Mouse (Mus musculus) neural tube, embryonic 13.5 days (tissue): ENCODE measurements around the gene Hist1h2bg. TPM values are rescaled to one million over a fixed set of nuclear protein-coding genes. Genes with fewer than 3 reads are reported as not detected.
"Not testable (repeated sequence)": the region's sequence is repeated elsewhere in the genome, so short reads cannot be mapped to it uniquely, and the experiment has no call there.

Experiments
- ATAC-seq: fragments of 200-750 bp; cut with Nextera tagmentation; 2 replicates; pipeline ENCODE4 v1.8.0; 2017; ENCODE audit warnings: low read depth, mild to moderate bottlenecking, moderate TSS enrichment, moderate library complexity
- H3K27ac ChIP-seq: fragments of 300-500 bp; sonication (generic); replicated peaks from 2 replicates; pipeline ENCODE4 v1.5.1; 2015; ENCODE audit warnings: moderate library complexity, mild to moderate bottlenecking, inconsistent platforms
- H3K27me3 ChIP-seq: fragments of 300-500 bp; sonication (generic); 2 replicates; pipeline ENCODE4 v1.6.1; 2015; ENCODE audit warnings: mild to moderate bottlenecking, inconsistent platforms
- H3K36me3 ChIP-seq: fragments of 300-500 bp; sonication (generic); 2 replicates; pipeline ENCODE4 v1.6.1; 2015; ENCODE audit warnings: mild to moderate bottlenecking, inconsistent platforms
- H3K4me1 ChIP-seq: fragments of 300-500 bp; sonication (generic); replicated peaks from 2 replicates; pipeline ENCODE4 v1.6.1; 2015; ENCODE audit warnings: inconsistent platforms
- H3K4me2 ChIP-seq: fragments of 300-500 bp; sonication (generic); 2 replicates; pipeline ENCODE4 v1.6.1; 2015; ENCODE audit warnings: inconsistent platforms, mild to moderate bottlenecking, moderate library complexity
- H3K4me3 ChIP-seq: fragments of 300-500 bp; sonication (generic); 2 replicates; pipeline ENCODE4 v1.5.1; 2015; ENCODE audit warnings: mild to moderate bottlenecking, inconsistent platforms
- H3K9ac ChIP-seq: fragments of 300-500 bp; sonication (generic); 2 replicates; pipeline ENCODE4 v1.6.1; 2015; ENCODE audit warnings: moderate library complexity, mild to moderate bottlenecking, inconsistent platforms
- H3K9me3 ChIP-seq: fragments of 300-500 bp; sonication (generic); 2 replicates; pipeline ENCODE4 v1.6.1; 2016; ENCODE audit warnings: inconsistent platforms
- WGBS: fragments of 180-500 bp; shearing (Covaris S2); methylation state at CpG from one replicate; pipeline ENCODE4 v1.1.7; 2015; 5-methylcytosine and 5-hydroxymethylcytosine counted together
- polyA plus RNA-seq: library from polyadenylated mRNA; unstranded; fragments of >200 nt; fragmentation: Nextera tagmentation; extraction: Ambion mirVana; gene quantifications from 2 replicates; pipeline ENCODE4 v1.2.1, GENCODE M21; 2015

The Hist1h2bg gene
- polyA plus RNA-seq, 1 experiment from 2014 or later = 3.5 TPM

GRCm38 (mm10) chr13:23554925-23555838 is 16.0 kb upstream of the Hist1h2bg start:
- Histone ChIP-seq H3K27me3 (no peaks in the 10 kb centered on the region), H3K36me3 (no peaks in the 10 kb centered on the region), H3K4me2 (peak overlapping the region; percentile 100), H3K9me3 (no peaks in the 10 kb centered on the region), H3K4me3 (peak overlapping the region; percentile 53), H3K9ac (peak overlapping the region; percentile 82), H3K27ac (peak overlapping the region; percentile 93), H3K4me1 (peaks cover 36% of the 10 kb centered on the region)
- under 1% methylated on average over 54 of the region's 54 CpGs for WGBS
- peak; percentile 83 for ATAC-seq

DNA sequence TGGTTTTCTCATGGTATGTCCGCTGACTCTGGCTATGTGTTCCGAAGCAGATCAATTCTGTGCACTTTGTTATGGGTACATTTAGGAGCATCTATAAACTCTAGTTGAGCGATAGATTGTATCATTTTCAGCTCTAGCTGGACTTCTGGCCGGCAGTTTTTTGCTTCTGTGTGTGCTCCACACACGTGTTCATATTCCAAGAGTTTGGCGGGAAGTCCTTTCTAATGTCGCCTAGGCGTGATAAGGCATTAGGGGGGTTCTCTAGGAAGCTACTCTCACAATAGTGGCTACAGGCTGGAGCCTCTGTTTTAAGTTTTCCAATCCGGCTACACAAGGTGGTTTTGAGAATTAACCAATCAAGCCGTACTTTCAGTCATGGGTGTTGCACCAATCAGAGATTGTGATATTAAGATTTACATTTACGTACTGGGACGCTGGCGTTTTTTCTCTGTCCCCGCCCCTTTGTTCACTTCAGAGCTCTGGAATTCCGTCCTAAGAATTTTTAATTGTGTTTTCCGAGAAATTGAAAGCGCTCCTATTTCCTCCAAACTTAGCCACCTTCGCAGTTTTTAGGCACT is 15.3 kb upstream of the Hist1h2bg start:
- H3K4me2 ChIP-seq = peak overlapping the region; percentile 100
- ATAC-seq = peak; percentile 82
- H3K4me3 ChIP-seq = peak overlapping the region; percentile 53
- H3K9ac ChIP-seq = peak overlapping the region; percentile 82
- H3K36me3 ChIP-seq = no peaks in the 10 kb centered on the region
- no peaks in the 10 kb centered on the region for H3K9me3 ChIP-seq
- under 1% methylated on average over 18 of the region's 18 CpGs for WGBS
- peak overlapping the region; percentile 93 for H3K27ac ChIP-seq
- peaks cover 34% of the 10 kb centered on the region for H3K4me1 ChIP-seq
- no peaks in the 10 kb centered on the region for H3K27me3 ChIP-seq

- Histone ChIP-seq H3K4me2 (no peak overlapping the region; the same call in 1 of the 2 replicates), H3K27ac (no peak overlapping the region)
These were observed 14.3 kb upstream of the Hist1h2bg start for GRCm38 (mm10) chr13:23556906-23557305.

GRCm38 (mm10) chr13:23560699-23561098 is 10.5 kb upstream of the Hist1h2bg start:
- not testable (repeated sequence) for H3K4me3 ChIP-seq, H3K27me3 ChIP-seq, ATAC-seq, H3K27ac ChIP-seq, H3K9me3 ChIP-seq, H3K9ac ChIP-seq, H3K36me3 ChIP-seq
- H3K4me2 ChIP-seq = peak overlapping the region; percentile 26; the same call in 1 of the 2 replicates
- 22% methylated on average over 2 of the region's 2 CpGs for WGBS
- peaks cover 13% of the 10 kb centered on the region for H3K4me1 ChIP-seq

More at GRCm38 (mm10) chr13:23556906-23557305, 14.3 kb upstream of the Hist1h2bg start:
- Histone ChIP-seq H3K36me3 (no peaks in the 10 kb centered on the region), H3K4me1 (peaks cover 32% of the 10 kb centered on the region), H3K9me3 (no peaks in the 10 kb centered on the region), H3K9ac (0 out of 2 replicates have a peak overlapping the region, but pooled peaks have one; percentile 13), H3K27me3 (no peaks in the 10 kb centered on the region), H3K4me3 (no peak overlapping the region)
- no peak for ATAC-seq
- 81% methylated on average over 3 of the region's 3 CpGs for WGBS

DNA sequence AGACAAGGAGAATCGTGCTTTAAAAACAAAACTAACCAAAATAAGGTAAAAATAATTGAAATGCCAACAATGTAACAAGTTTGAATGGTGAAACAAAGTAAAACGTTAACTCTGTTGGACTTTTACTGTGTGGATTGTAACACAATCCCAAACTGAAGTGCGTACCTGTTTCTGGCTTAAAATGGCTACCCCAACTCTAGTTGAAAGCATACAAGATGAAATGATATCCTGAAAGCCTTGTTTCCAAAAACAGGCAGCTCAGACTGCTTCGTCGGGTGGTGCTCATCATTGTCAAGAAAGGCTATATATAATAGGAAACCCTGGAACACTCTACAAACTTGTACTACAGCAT is 9.7 kb upstream of the Hist1h2bg start:
- not testable (repeated sequence) for H3K27me3 ChIP-seq, H3K9me3 ChIP-seq, H3K36me3 ChIP-seq, H3K4me1 ChIP-seq, ATAC-seq
- 0% methylated on average over 2 of the region's 5 CpGs for WGBS
- peak overlapping the region; percentile 74 for H3K9ac ChIP-seq
- H3K27ac ChIP-seq = peak overlapping the region; percentile 98
- peak overlapping the region; percentile 45 for H3K4me3 ChIP-seq
- peak overlapping the region; percentile 75 for H3K4me2 ChIP-seq

DNA sequence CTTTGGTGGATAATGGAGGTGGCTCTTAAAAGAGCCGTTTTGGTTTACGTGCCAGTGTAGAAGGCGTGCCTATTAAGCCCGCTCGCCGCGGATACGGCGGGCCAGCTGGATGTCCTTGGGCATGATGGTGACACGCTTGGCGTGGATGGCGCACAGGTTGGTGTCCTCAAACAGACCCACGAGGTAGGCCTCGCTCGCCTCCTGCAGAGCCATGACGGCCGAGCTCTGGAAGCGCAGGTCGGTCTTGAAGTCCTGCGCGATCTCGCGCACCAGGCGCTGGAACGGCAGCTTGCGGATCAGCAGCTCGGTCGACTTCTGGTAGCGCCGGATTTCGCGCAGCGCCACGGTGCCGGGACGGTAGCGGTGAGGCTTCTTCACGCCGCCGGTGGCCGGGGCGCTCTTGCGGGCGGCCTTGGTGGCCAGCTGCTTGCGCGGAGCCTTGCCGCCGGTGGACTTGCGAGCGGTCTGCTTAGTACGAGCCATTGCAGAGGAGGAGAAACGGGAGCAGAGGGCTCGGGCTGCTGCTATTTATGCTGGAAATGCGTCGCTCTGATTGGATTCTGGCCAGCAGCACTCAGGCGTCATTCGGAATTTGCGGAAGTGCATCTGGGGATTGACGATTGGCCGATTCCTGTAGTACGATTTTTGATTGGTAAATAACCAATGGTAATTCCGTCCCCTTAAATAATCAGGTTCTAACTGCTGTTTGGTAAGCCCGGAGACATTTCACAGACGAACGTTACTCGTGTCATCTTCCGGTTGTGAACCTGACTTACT is 9.1 kb upstream of the Hist1h2bg start, which contains the start of gene Hist1h3e:
TSS of gene Hist1h3e (minus strand) at position 487 of the 777 bp plus-strand sequence.
- H3K4me1 ChIP-seq, H3K36me3 ChIP-seq, H3K9me3 ChIP-seq, H3K27me3 ChIP-seq: not testable (repeated sequence)
- under 1% methylated on average over 47 of the region's 67 CpGs for WGBS
- Histone ChIP-seq H3K4me2 (peak within 1 kb of the TSS; percentile 75), H3K4me3 (peak within 1 kb of the TSS; percentile 45), H3K9ac (peak within 1 kb of the TSS; percentile 75), H3K27ac (peak within 1 kb of the TSS; percentile 98)
- ATAC-seq = peak; percentile 96

GRCm38 (mm10) chr13:23562699-23563462 is 8.3 kb upstream of the Hist1h2bg start:
- peak; percentile 57 for ATAC-seq
- Histone ChIP-seq H3K27me3 (no peaks in the 10 kb centered on the region), H3K27ac (peak overlapping the region; percentile 98), H3K4me2 (peak overlapping the region; percentile 75), H3K36me3 (no peaks in the 10 kb centered on the region), H3K9ac (peak overlapping the region; percentile 75), H3K4me3 (peak overlapping the region; percentile 45), H3K4me1 (peaks cover 3% of the 10 kb centered on the region; the same call in 1 of the 2 replicates), H3K9me3 (no peaks in the 10 kb centered on the region)
- WGBS = 3% methylated on average over 18 of the region's 18 CpGs

DNA sequence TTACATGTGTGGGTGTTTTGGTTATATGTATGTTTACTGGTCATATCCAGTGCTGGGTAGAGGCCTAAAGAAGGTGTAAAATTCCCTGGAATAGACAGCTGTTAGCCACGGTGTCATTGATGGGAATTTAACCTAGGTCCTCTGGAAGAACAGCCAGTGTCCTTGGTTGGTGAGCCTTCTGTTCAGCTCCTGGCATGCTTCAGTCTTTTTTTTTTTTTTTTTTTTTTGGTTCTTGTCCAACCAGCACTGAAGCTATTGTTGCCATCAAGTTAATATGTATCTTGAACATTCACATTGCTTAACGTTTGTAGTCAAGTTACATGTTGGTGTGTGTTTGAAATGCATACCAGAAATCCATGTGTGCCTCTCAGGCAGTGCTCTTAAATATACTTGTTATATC is 6.7 kb upstream of the Hist1h2bg start:
- H3K36me3 ChIP-seq = no peaks in the 10 kb centered on the region
- H3K9me3 ChIP-seq = no peaks in the 10 kb centered on the region
- no peak overlapping the region for H3K4me2 ChIP-seq
- 82% methylated on average over 2 of the region's 2 CpGs for WGBS
- H3K4me1 ChIP-seq = peaks cover 3% of the 10 kb centered on the region; the same call in 1 of the 2 replicates
- no peak for ATAC-seq
- peak overlapping the region; percentile 98 for H3K27ac ChIP-seq
- no peaks in the 10 kb centered on the region for H3K27me3 ChIP-seq
- no peak overlapping the region for H3K9ac ChIP-seq
- no peak overlapping the region for H3K4me3 ChIP-seq

DNA sequence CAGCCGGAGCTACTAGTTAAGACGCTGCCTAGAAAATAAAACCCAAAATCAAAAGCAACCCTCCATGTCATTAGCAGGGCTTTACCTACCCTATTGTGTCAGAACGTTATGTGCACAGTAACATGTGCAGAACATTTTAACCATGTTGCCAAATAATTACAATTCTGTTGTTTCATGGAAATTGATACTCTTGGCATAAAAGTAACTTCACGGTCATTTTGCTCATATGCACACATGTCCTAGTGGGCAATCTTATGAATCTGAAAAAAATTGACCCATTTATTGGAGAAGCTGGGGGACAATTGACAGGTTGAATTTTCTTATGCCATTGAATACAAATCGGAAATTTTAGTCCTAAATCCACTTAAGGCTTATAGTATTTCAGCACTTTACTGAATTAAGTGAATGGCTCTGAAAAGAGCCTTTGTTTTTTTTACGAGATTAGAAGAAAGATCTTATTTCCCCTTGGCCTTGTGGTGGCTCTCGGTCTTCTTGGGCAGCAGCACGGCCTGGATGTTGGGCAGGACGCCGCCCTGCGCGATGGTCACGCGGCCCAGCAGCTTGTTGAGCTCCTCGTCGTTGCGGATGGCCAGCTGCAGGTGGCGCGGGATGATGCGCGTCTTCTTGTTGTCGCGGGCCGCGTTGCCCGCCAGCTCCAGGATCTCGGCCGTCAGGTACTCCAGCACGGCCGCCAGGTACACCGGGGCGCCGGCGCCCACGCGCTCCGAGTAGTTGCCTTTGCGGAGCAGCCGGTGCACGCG is 755 bp upstream of the Hist1h2bg start:
- 1% methylated on average over 27 of the region's 41 CpGs for WGBS
- Histone ChIP-seq H3K4me2 (peak overlapping the region; percentile 81), H3K27ac (peak overlapping the region; percentile 96), H3K4me1 (peaks cover 27% of the 10 kb centered on the region), H3K4me3 (peak overlapping the region; percentile 45), H3K9ac (peak overlapping the region; percentile 67)
- H3K27me3 ChIP-seq, H3K36me3 ChIP-seq, H3K9me3 ChIP-seq: not testable (repeated sequence)
- peak; percentile 30 for ATAC-seq

- Histone ChIP-seq H3K4me2 (peak overlapping the region; percentile 81), H3K9ac (peak overlapping the region; percentile 80), H3K4me1 (peaks cover 34% of the 10 kb centered on the region), H3K4me3 (peak overlapping the region; percentile 45), H3K27ac (peak overlapping the region; percentile 96)
- WGBS = under 1% methylated on average over 14 of the region's 34 CpGs
- H3K27me3 ChIP-seq, ATAC-seq, H3K9me3 ChIP-seq, H3K36me3 ChIP-seq: not testable (repeated sequence)
These were observed 465 bp downstream of the Hist1h2bg start for GRCm38 (mm10) chr13:23571504-23572217.
